ENCODE assay signal across 21 mouse cellular contexts in genomic region chr4:130110091-130110490, GRCm38 (mm10). TPM values are rescaled to one million over a fixed set of nuclear protein-coding genes. Genes with fewer than 3 reads are reported as not detected.
DNase-seq lines count a peak whose midpoint lies in the region; ATAC-seq lines count a peak whose summit lies in the region.
"Had no signal": no experiment of that assay in that cellular context is flagged by ENCODE, and none has a peak within 500 bp of the region (broad histone marks: within the 10 kb centered on the region; RNA-seq: fewer than 3 reads in every experiment).

No protein-coding gene starts in this region.

- 90% methylated on average over 7 of the region's 7 CpGs for WGBS in intestine, embryonic 16.5 days
- 87% methylated on average over 7 of the region's 7 CpGs for WGBS in intestine, embryonic 15.5 days
- WGBS in lung, embryonic 16.5 days: 82% methylated on average over 7 of the region's 7 CpGs
- WGBS in heart, embryonic 12.5 days: 85% methylated on average over 7 of the region's 7 CpGs

- H3K4me1 ChIP-seq in intestine, embryonic 16.5 days (ENCODE audit: control insufficient read depth, insufficient read depth, low read length): peaks cover 39% of the 10 kb centered on the region
- peaks cover 22% of the 10 kb centered on the region for H3K4me1 ChIP-seq in intestine, embryonic 15.5 days (replicated peaks)
- H3K4me1 ChIP-seq in lung, embryonic 16.5 days (replicated peaks; ENCODE audit: control insufficient read depth, insufficient read depth, low read length): peaks cover 23% of the 10 kb centered on the region
- peaks cover 10% of the 10 kb centered on the region for H3K4me1 ChIP-seq in heart, embryonic 12.5 days (replicated peaks)

- no peaks in the 10 kb centered on the region for H3K27me3 ChIP-seq in intestine, embryonic 16.5 days (replicated peaks; ENCODE audit: control insufficient read depth, insufficient read depth, low read length)
- H3K27me3 ChIP-seq in intestine, embryonic 15.5 days (replicated peaks): no peaks in the 10 kb centered on the region
- no peaks in the 10 kb centered on the region for H3K27me3 ChIP-seq in lung, embryonic 16.5 days (ENCODE audit: control insufficient read depth, insufficient read depth, low read depth, low read length)
- H3K27me3 ChIP-seq in heart, embryonic 12.5 days (replicated peaks): no peaks in the 10 kb centered on the region
- H3K27me3 ChIP-seq: hindbrain, embryonic 12.5 days; lung, embryonic 15.5 days; midbrain, embryonic 12.5 days had no signal

- no peaks in the 10 kb centered on the region for H3K36me3 ChIP-seq in intestine, embryonic 16.5 days (ENCODE audit: control insufficient read depth, insufficient read depth, low read length)
- H3K36me3 ChIP-seq in intestine, embryonic 15.5 days: no peaks in the 10 kb centered on the region
- no peaks in the 10 kb centered on the region for H3K36me3 ChIP-seq in lung, embryonic 16.5 days (ENCODE audit: control insufficient read depth, insufficient read depth, low read length)
- peaks cover 9% of the 10 kb centered on the region; the same call in 1 of the 2 replicates for H3K36me3 ChIP-seq in heart, embryonic 12.5 days

- DNase-seq in lung, postnatal 10 days: no peak
- peak; percentile 79 for DNase-seq in brain, adult 2 months (ENCODE audit: low read depth, low spot score)
- peak; percentile 35 for DNase-seq in lung, postnatal 36 days
- no peak for DNase-seq in adrenal gland, postnatal 36 days
- DNase-seq: cerebellum, postnatal 14 days; gastrocnemius, postnatal 14 days; kidney, postnatal 10 days; thymus, adult 2 months had no signal

- no peak for ATAC-seq in intestine, embryonic 16.5 days
- no peak for ATAC-seq in intestine, embryonic 15.5 days
- ATAC-seq in lung, embryonic 16.5 days (ENCODE audit: low read depth): no peak
- ATAC-seq in heart, embryonic 12.5 days (ENCODE audit: insufficient number of reproducible peaks, low FRiP score): no peak
- ATAC-seq: inflammation-experienced regulatory T-cells, adult 6 months had no signal

- H3K4me3 ChIP-seq in intestine, embryonic 16.5 days (ENCODE audit: low read length): no peak overlapping the region
- no peak overlapping the region for H3K4me3 ChIP-seq in intestine, embryonic 15.5 days (replicated peaks)
- no peak overlapping the region for H3K4me3 ChIP-seq in lung, embryonic 16.5 days (ENCODE audit: low read length)
- H3K4me3 ChIP-seq in heart, embryonic 12.5 days: no peak overlapping the region
- H3K4me3 ChIP-seq: forebrain, embryonic 12.5 days; hindbrain, embryonic 12.5 days; lung, embryonic 15.5 days; midbrain, embryonic 12.5 days; neural tube, embryonic 13.5 days had no signal

- no peak overlapping the region for H3K27ac ChIP-seq in intestine, embryonic 16.5 days (ENCODE audit: low read length)
- H3K27ac ChIP-seq in intestine, embryonic 15.5 days: no peak overlapping the region
- H3K27ac ChIP-seq in lung, embryonic 16.5 days (ENCODE audit: low read length): peak overlapping the region; percentile 54; the same call in 1 of the 2 replicates
- no peak overlapping the region for H3K27ac ChIP-seq in heart, embryonic 12.5 days (ENCODE audit: poor library complexity, severe bottlenecking)
- H3K27ac ChIP-seq: forebrain, embryonic 12.5 days; hindbrain, embryonic 12.5 days; lung, embryonic 15.5 days; midbrain, embryonic 12.5 days; neural tube, embryonic 13.5 days had no signal

- peak overlapping the region; percentile 35; the same call in 1 of the 2 replicates for H3K9ac ChIP-seq in intestine, embryonic 16.5 days (ENCODE audit: low read depth, low read length)
- H3K9ac ChIP-seq in intestine, embryonic 15.5 days: no peak overlapping the region
- H3K9ac ChIP-seq in lung, embryonic 16.5 days (ENCODE audit: low read length): no peak overlapping the region
- H3K9ac ChIP-seq in heart, embryonic 12.5 days: no peak overlapping the region
- H3K9ac ChIP-seq: forebrain, embryonic 12.5 days; hindbrain, embryonic 12.5 days; lung, embryonic 15.5 days; midbrain, embryonic 12.5 days; neural tube, embryonic 13.5 days had no signal

- H3K4me2 ChIP-seq in intestine, embryonic 16.5 days (ENCODE audit: low read depth, low read length): no peak overlapping the region
- no peak overlapping the region for H3K4me2 ChIP-seq in intestine, embryonic 15.5 days (replicated peaks)
- peak overlapping the region; percentile 15; the same call in 1 of the 2 replicates for H3K4me2 ChIP-seq in lung, embryonic 16.5 days (ENCODE audit: low read depth, low read length)
- H3K4me2 ChIP-seq in heart, embryonic 12.5 days: no peak overlapping the region
- H3K4me2 ChIP-seq: forebrain, embryonic 12.5 days; hindbrain, embryonic 12.5 days; liver, embryonic 11.5 days; lung, embryonic 15.5 days; midbrain, embryonic 12.5 days; neural tube, embryonic 13.5 days had no signal

- no peaks in the 10 kb centered on the region for H3K9me3 ChIP-seq in intestine, embryonic 16.5 days (ENCODE audit: control insufficient read depth, low read length)
- H3K9me3 ChIP-seq in intestine, embryonic 15.5 days: no peaks in the 10 kb centered on the region
- no peaks in the 10 kb centered on the region for H3K9me3 ChIP-seq in lung, embryonic 16.5 days (ENCODE audit: control insufficient read depth, low read length)
- H3K9me3 ChIP-seq in heart, embryonic 12.5 days (replicated peaks): no peaks in the 10 kb centered on the region
- H3K9me3 ChIP-seq: forebrain, embryonic 12.5 days; hindbrain, embryonic 12.5 days; lung, embryonic 15.5 days; midbrain, embryonic 12.5 days; neural tube, embryonic 13.5 days had no signal

RNA-seq across cellular contexts. Expression of gene Pef1, which starts 7.7 kb away (rescaled TPM):
- polyA plus RNA-seq in intestine, embryonic 16.5 days (2015; fragmentation: Nextera tagmentation; extraction: Ambion mirVana): 81.6 and 81.7 TPM in 2 replicates
- polyA plus RNA-seq in intestine, embryonic 15.5 days (2015; fragmentation: Nextera tagmentation; extraction: Ambion mirVana): 67.0 and 76.6 TPM in 2 replicates
- polyA plus RNA-seq in lung, embryonic 16.5 days (2015; fragmentation: Nextera tagmentation; extraction: Ambion mirVana): 77.9 and 81.2 TPM in 2 replicates
- 54.3 and 58.3 TPM in 2 replicates for polyA plus RNA-seq in heart, embryonic 12.5 days (2016; fragmentation: Nextera tagmentation; extraction: Ambion mirVana)
- total RNA-seq in adrenal gland, postnatal 36 days (2021): 10 to 100 TPM; 74.4 to 84.0 TPM

RNA-seq across cellular contexts. Expression of gene Hcrtr1, which starts 29.1 kb away (rescaled TPM):
- 0.22 and 0.34 TPM in 2 replicates for polyA plus RNA-seq in intestine, embryonic 16.5 days (2015; fragmentation: Nextera tagmentation; extraction: Ambion mirVana)
- 0.24 and 0.37 TPM in 2 replicates for polyA plus RNA-seq in intestine, embryonic 15.5 days (2015; fragmentation: Nextera tagmentation; extraction: Ambion mirVana)
- 0.34 and 0.40 TPM in 2 replicates for polyA plus RNA-seq in lung, embryonic 16.5 days (2015; fragmentation: Nextera tagmentation; extraction: Ambion mirVana)
- polyA plus RNA-seq in heart, embryonic 12.5 days (2016; fragmentation: Nextera tagmentation; extraction: Ambion mirVana): not detected in 2 replicates
- under 1 TPM; 0.40 to 0.46 TPM for total RNA-seq in adrenal gland, postnatal 36 days (2021)
- total RNA-seq: gastrocnemius, postnatal 14 days; heart, adult 8-10 months had no signal
- polyA plus RNA-seq: heart, postnatal 0 days; inflammation-experienced regulatory T-cells, adult 6 months had no signal

Comparison
In these comparisons a context has a peak if more than half of its experiments do, and no peak if none do; other contexts are left out.
1. DNase-seq: peak in brain, adult 2 months (single experiment) and lung, postnatal 36 days (single experiment); none in lung, postnatal 10 days (single experiment) and adrenal gland, postnatal 36 days (0 of 2).